Mouse (Mus musculus) heart, embryonic 14.5 days (tissue): ENCODE results near the gene Flt3l. TPM values are rescaled to one million over a fixed set of nuclear protein-coding genes. Genes with fewer than 3 reads are reported as not detected.
"Not testable (repeated sequence)": the region's sequence is repeated elsewhere in the genome, so short reads cannot be mapped to it uniquely, and the experiment has no call there.

Experiments
- ATAC-seq: fragments of 200-750 bp; cut with Nextera tagmentation; 2 replicates; pipeline ENCODE4 v1.8.0; 2017; ENCODE audit warnings: low read depth, moderate TSS enrichment; ENCODE audit not compliant: insufficient number of reproducible peaks, insufficient read depth, low FRiP score
- H3K27ac ChIP-seq, 2 experiments: fragments of 200-500 bp in 1 of 2; fragments of 300-500 bp in 1 of 2; sonication (generic) in 1 of 2; replicated peaks in 1 of 2; 2 replicates each; pipeline ENCODE4 v1.5.1; 2012 to 2014; ENCODE audit warnings: low read depth in 2 of 2, low read length in 2 of 2, control low read depth in 1 of 2, mild to moderate bottlenecking in 1 of 2, mixed read lengths in 1 of 2; ENCODE audit not compliant: control insufficient read depth in 1 of 2, insufficient read depth in 1 of 2
- H3K27me3 ChIP-seq: fragments of 300-500 bp; sonication (generic); 2 replicates; pipeline ENCODE4 v1.6.1; 2014; ENCODE audit warnings: mild to moderate bottlenecking, low read length, control low read depth; ENCODE audit not compliant: control insufficient read depth, insufficient read depth
- H3K36me3 ChIP-seq: fragments of 300-500 bp; sonication (generic); 2 replicates; pipeline ENCODE4 v1.6.1; 2014; ENCODE audit warnings: mild to moderate bottlenecking, control low read depth, low read length, mixed read lengths; ENCODE audit not compliant: control insufficient read depth, insufficient read depth
- H3K4me1 ChIP-seq, 2 experiments: fragments of 200-500 bp in 1 of 2; fragments of 300-500 bp in 1 of 2; sonication (generic) in 1 of 2; 2 replicates each; pipeline ENCODE4 v1.6.1; 2012 to 2014; ENCODE audit warnings: low read length in 2 of 2, control low read depth in 1 of 2, mixed read lengths in 1 of 2; ENCODE audit not compliant: control insufficient read depth in 2 of 2, insufficient read depth in 2 of 2
- H3K4me2 ChIP-seq: fragments of 300-500 bp; sonication (generic); 2 replicates; pipeline ENCODE4 v1.6.1; 2014; ENCODE audit warnings: mild to moderate bottlenecking, low read length
- H3K4me3 ChIP-seq, 2 experiments: fragments of 200-500 bp in 1 of 2; fragments of 300-500 bp in 1 of 2; sonication (generic) in 1 of 2; 2 replicates each; pipeline ENCODE4 v1.5.1; 2012 to 2014; ENCODE audit warnings: low read length in 2 of 2, mild to moderate bottlenecking in 2 of 2, control low read depth in 1 of 2, low read depth in 1 of 2, moderate library complexity in 1 of 2; ENCODE audit not compliant: control insufficient read depth in 1 of 2, insufficient read depth in 1 of 2
- H3K9ac ChIP-seq: fragments of 300-500 bp; sonication (generic); 2 replicates; pipeline ENCODE4 v1.6.1; 2014; ENCODE audit warnings: mild to moderate bottlenecking, low read length
- H3K9me3 ChIP-seq: fragments of 300-500 bp; sonication (generic); 2 replicates; pipeline ENCODE4 v1.6.1; 2016; ENCODE audit warnings: low read length, control low read depth; ENCODE audit not compliant: control insufficient read depth
- WGBS: fragments of 180-500 bp; shearing (Covaris S2); extraction: QIAGEN DNeasy Blood & Tissue Kit; methylation state at CpG from one replicate; pipeline ENCODE4 v1.1.7; 2014; 5-methylcytosine and 5-hydroxymethylcytosine counted together
- polyA plus RNA-seq: library from polyadenylated mRNA; unstranded; fragments of >200 nt; fragmentation: Nextera tagmentation; extraction: Ambion mirVana; gene quantifications from 2 replicates; pipeline ENCODE4 v1.2.1, GENCODE M21; 2014

Flt3l gene
- polyA plus RNA-seq, 1 experiment from 2014 or later: 1.3 TPM

DNA sequence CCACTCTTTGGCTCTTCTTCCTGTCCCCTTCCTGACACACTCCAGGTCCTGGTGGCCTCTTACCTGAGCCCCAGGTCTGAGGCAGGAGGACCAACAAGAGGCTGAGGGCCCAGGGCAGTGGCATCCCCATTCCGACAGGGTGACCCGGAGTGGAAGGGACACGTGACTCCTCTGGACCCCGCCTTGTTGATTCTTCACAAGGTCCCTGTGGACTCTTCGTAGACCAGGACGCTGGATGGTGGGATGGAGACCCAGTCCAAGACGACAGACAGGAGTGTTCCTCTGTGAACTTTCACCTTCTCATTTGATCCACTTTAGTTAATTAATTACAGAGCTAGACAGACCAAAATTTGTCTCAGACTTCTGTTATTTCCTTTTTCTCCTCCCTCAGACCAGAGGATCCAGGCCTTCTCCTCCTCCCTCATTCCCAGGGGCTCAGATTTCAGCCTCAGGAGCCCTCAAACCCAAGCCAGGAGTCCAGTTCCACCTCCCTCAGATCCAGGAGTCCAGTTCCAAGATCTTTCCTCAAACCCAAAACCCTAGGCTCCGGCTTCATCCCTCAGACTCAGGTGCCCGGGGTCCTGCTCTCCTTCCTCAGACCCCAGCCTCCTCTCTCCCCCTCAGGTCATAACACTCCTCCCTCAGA, 33.2 kb downstream of the Flt3l start:
- ATAC-seq: no peak
- Histone ChIP-seq H3K27me3 (no peaks in the 10 kb centered on the region), H3K4me3 (peak overlapping the region; percentile 30 to 49), H3K27ac (peak overlapping the region; percentile 83 to 90), H3K4me1 (peaks cover 8 to 12% of the 10 kb centered on the region in 2 experiments), H3K9ac (peak overlapping the region; percentile 72), H3K36me3 (no peaks in the 10 kb centered on the region), H3K4me2 (peak overlapping the region; percentile 61), H3K9me3 (no peaks in the 10 kb centered on the region)
- 74% methylated on average over 9 of the region's 9 CpGs for WGBS

DNA sequence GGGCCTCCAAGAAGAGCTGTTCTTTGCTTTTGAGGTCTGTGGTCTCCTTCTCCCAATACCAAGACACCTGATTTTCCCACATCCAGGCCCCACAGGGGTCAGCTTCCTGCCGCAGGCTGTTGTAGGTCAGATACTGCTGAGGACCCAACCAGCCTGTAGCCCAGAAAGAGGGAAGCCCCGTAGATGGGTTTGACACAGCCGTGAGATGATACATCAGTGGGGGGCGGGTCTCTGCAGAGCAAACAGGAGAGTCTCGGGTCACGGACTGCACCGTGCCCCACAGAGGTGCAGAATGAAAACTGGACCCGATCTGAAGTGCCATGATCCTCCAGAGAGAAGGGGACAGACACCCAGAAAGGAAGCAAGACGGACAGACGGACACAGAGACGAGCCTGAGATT, 33.8 kb downstream of the Flt3l start:
- Histone ChIP-seq H3K36me3 (no peaks in the 10 kb centered on the region), H3K4me2 (peak overlapping the region; percentile 61), H3K9ac (peak overlapping the region; percentile 72; the same call in 1 of the 2 replicates), H3K4me3 (no peak overlapping the region), H3K27me3 (no peaks in the 10 kb centered on the region), H3K27ac (no peak overlapping the region), H3K9me3 (no peaks in the 10 kb centered on the region), H3K4me1 (peaks cover 8 to 12% of the 10 kb centered on the region in 2 experiments)
- WGBS: 83% methylated on average over 11 of the region's 11 CpGs
- no peak for ATAC-seq

DNA sequence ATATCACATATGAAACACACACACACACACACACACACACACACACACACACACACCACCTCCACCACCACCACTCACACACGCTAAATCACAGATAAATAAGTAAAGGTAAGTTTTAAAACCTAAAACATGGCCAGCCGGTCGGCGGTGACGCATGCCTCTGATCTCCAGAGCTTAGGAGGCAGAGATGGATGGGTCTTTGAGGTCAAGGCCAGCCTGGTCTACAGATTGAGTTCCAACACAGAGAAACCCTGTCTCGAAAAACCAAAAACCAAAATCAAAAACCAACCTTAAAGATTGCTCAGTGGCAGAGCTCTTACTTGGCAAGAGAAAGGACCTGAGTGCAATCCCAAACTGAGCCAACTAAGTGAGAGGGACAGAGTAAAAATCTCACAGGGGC, 36.2 kb downstream of the Flt3l start:
- H3K9me3 ChIP-seq: no peaks in the 10 kb centered on the region
- H3K36me3 ChIP-seq: no peaks in the 10 kb centered on the region
- no peaks in the 10 kb centered on the region for H3K27me3 ChIP-seq
- ATAC-seq: no peak
- peaks cover 8 to 12% of the 10 kb centered on the region in 2 experiments for H3K4me1 ChIP-seq
- WGBS: 91% methylated on average over 6 of the region's 6 CpGs
- H3K27ac ChIP-seq: no peak overlapping the region
- no peak overlapping the region for H3K9ac ChIP-seq
- H3K4me2 ChIP-seq: no peak overlapping the region
- H3K4me3 ChIP-seq: no peak overlapping the region

DNA sequence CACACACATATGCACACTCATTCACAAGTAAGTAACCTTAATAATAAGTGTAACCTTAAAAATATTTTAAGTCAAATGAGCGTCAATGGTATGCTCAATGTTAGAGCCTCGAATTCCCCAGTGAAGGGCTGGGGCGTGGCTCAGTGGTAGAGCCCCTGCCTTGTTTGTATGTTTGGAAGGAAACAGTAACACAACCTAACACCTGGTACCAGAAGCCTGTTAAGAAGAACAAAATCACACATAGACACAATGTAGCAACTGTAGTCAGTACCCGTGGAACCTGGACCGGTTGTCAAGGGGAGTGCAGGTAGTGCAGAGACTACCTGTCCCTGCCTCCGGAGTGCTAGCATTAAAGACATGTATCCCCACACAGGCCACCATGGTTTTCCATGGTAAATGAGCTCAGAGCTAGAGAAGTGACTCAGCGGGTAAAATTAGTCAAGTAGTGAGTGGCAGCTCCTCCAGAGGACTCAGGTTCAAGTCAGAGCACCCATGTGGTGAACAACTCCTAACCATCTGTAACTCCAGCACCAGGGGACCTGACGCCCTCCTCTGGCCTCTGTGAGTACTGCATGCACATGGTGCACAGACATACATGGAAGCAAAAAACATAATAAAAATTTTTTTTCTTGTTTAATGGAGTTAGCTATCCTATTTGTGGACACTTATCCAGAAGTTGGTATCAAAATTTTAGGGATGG, 37.5 kb downstream of the Flt3l start:
- Histone ChIP-seq H3K9me3 (no peaks in the 10 kb centered on the region), H3K36me3 (no peaks in the 10 kb centered on the region), H3K27ac (no peak overlapping the region), H3K4me2 (no peak overlapping the region), H3K4me1 (peaks cover 1 to 5% of the 10 kb centered on the region in 2 experiments; a peak in 3 of 4 replicates), H3K27me3 (no peaks in the 10 kb centered on the region), H3K4me3 (no peak overlapping the region), H3K9ac (no peak overlapping the region)
- 86% methylated on average over 8 of the region's 8 CpGs for WGBS
- no peak for ATAC-seq

DNA sequence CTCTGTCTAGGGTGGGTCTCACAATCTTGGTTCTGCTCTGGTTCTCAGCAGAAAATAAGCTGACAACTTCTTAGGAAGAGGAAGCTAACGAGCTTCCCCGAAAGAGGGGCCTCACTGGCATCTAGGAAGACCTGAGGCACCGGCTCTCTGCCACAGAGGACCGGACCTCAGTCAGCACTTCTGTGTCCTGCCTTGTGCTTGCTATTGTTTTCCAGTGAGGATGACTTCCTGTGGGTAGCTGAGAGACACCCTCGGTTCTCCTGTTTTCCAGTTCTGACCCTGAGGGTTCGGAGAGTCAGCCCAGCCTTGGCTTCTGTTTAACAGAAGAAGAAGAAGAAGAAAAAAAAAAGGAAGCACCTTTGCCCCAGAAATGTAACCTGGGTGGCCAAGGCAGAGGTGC, 38.8 kb downstream of the Flt3l start:
- ATAC-seq: no peak
- Histone ChIP-seq H3K4me3 (no peak overlapping the region), H3K4me2 (no peak overlapping the region), H3K4me1 (peaks cover 0 to 3% of the 10 kb centered on the region in 2 experiments; a peak in 1 of 4 replicates), H3K36me3 (no peaks in the 10 kb centered on the region), H3K9me3 (no peaks in the 10 kb centered on the region), H3K27ac (no peak overlapping the region), H3K27me3 (no peaks in the 10 kb centered on the region), H3K9ac (no peak overlapping the region)
- 49% methylated on average over 6 of the region's 6 CpGs for WGBS

DNA sequence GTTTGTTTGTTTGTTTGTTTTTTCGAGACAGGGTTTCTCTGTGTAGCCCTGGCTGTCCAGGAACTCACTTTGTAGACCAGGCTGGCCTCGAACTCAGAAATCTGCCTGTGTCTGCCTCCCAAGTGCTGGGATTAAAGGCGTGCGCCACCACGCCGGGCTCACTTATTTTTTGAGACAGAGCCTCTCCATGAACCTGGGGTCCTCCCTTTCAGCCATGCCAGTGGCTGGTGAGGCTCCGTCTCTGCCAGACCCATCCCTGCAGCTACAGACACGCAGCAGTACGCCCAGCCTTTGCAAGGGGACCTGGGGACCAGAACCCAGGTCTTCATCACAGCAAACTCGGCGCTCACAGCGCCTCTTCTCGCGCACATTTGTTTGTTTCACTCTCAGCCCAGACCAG, 40.3 kb downstream of the Flt3l start:
- not testable (repeated sequence) for H3K36me3 ChIP-seq, H3K9ac ChIP-seq, H3K27me3 ChIP-seq, H3K4me2 ChIP-seq, H3K9me3 ChIP-seq, H3K4me1 ChIP-seq, ATAC-seq, H3K4me3 ChIP-seq, H3K27ac ChIP-seq
- 90% methylated on average over 14 of the region's 14 CpGs for WGBS

DNA sequence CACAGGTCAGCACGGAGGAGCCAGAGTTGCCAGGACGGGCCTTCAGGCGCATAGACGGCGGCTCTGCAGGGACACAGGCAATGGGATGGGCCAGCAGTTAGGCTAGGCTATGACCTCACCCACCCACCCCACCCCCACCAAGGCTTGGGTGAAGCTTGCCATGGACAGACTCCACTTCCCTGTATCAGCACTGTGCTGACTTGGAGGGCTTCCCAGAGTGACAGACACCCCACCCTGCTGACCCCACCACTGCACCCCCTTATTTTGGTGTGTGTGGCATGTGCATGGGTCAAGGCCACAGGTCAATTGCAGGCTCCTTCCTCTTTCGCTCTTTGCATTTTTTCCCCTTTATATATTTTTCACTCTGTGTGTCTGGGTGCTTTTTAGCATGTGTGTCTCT, 40.9 kb downstream of the Flt3l start:
- no peak overlapping the region for H3K4me3 ChIP-seq
- H3K9me3 ChIP-seq: no peaks in the 10 kb centered on the region
- no peaks in the 10 kb centered on the region for H3K27me3 ChIP-seq
- ATAC-seq: no peak
- no peak overlapping the region for H3K4me2 ChIP-seq
- H3K36me3 ChIP-seq: no peaks in the 10 kb centered on the region
- no peak overlapping the region for H3K27ac ChIP-seq
- WGBS: 67% methylated on average over 6 of the region's 6 CpGs
- no peak overlapping the region for H3K9ac ChIP-seq
- H3K4me1 ChIP-seq: peaks cover 7 to 12% of the 10 kb centered on the region in 2 experiments; a peak in 2 of 4 replicates
